In genomic region chr11:114234542-114234910, GRCm38 (mm10) we compare ENCODE assay signal across 16 mouse cellular contexts.
DNase-seq lines count a peak whose midpoint lies in the region; ATAC-seq lines count a peak whose summit lies in the region.
"Had no signal": no experiment of that assay in that cellular context is flagged by ENCODE, and none has a peak within 500 bp of the region (broad histone marks: within the 10 kb centered on the region; RNA-seq: fewer than 3 reads in every experiment).

No protein-coding gene starts in this region.

- no peak overlapping the region for H3K4me3 ChIP-seq in forebrain, embryonic 16.5 days (replicated peaks; ENCODE audit: low read length)
- no peak overlapping the region for H3K4me3 ChIP-seq in forebrain, embryonic 14.5 days (ENCODE audit: low read depth, low read length)
- H3K4me3 ChIP-seq in midbrain, embryonic 16.5 days (ENCODE audit: low read depth, low read length) = no peak overlapping the region

- peak overlapping the region; percentile 25 for H3K27ac ChIP-seq in forebrain, embryonic 16.5 days (ENCODE audit: low read length)
- no peak overlapping the region for H3K27ac ChIP-seq in forebrain, embryonic 14.5 days (ENCODE audit: low read depth, low read length)
- H3K27ac ChIP-seq in midbrain, embryonic 16.5 days (ENCODE audit: low read length) = 0 out of 2 replicates have a peak overlapping the region, but pooled peaks have one; percentile 54
- H3K27ac ChIP-seq: stomach, postnatal 0 days had no signal

- peaks cover 26% of the 10 kb centered on the region for H3K4me1 ChIP-seq in forebrain, embryonic 16.5 days (replicated peaks; ENCODE audit: control insufficient read depth, insufficient read depth, low read length)
- peaks cover 12% of the 10 kb centered on the region for H3K4me1 ChIP-seq in forebrain, embryonic 14.5 days (ENCODE audit: control insufficient read depth, insufficient read depth, low read length)
- H3K4me1 ChIP-seq in midbrain, embryonic 16.5 days (ENCODE audit: control insufficient read depth, insufficient read depth, low read length) = peaks cover 8% of the 10 kb centered on the region; the same call in 1 of the 2 replicates

- 16% methylated on average over 1 of the region's 1 CpGs for WGBS in forebrain, embryonic 16.5 days
- WGBS in forebrain, embryonic 14.5 days = 25% methylated on average over 1 of the region's 1 CpGs
- 56% methylated on average over 1 of the region's 1 CpGs for WGBS in midbrain, embryonic 16.5 days

- no peaks in the 10 kb centered on the region for H3K36me3 ChIP-seq in forebrain, embryonic 16.5 days (ENCODE audit: control insufficient read depth, insufficient read depth)
- H3K36me3 ChIP-seq in forebrain, embryonic 14.5 days (ENCODE audit: control insufficient read depth, insufficient read depth, low read length) = no peaks in the 10 kb centered on the region
- no peaks in the 10 kb centered on the region for H3K36me3 ChIP-seq in midbrain, embryonic 16.5 days (ENCODE audit: control insufficient read depth, insufficient read depth, low read length)

- DNase-seq in forebrain, embryonic 14.5 days (ENCODE audit: low spot score) = no peak
- DNase-seq in B cell, adult 2 months = peak; percentile 10 to 13
- DNase-seq in thymus, postnatal 0 days (ENCODE audit: low spot score) = peak; percentile 85
- no peak for DNase-seq in cerebellum, postnatal 25 days
- DNase-seq: heart, postnatal 36 days; kidney, adult 11 months; kidney, postnatal 25 days; liver; lung, adult 2 months; lung, postnatal 4 days had no signal

- ATAC-seq in forebrain, embryonic 16.5 days = peak; percentile 30; the same call in 1 of the 2 replicates
- no peak for ATAC-seq in forebrain, embryonic 14.5 days
- ATAC-seq in midbrain, embryonic 16.5 days = no peak
- no peak for ATAC-seq in frontal cortex, adult (ENCODE audit: low TSS enrichment)
- ATAC-seq in erythroblast, adult 5-6 weeks (replicated peaks; ENCODE audit: low FRiP score, poor library complexity, severe bottlenecking) = no peak
- ATAC-seq: activated CD4-positive, CD25-positive, alpha-beta regulatory T cell, adult 4 months had no signal

- H3K9ac ChIP-seq in forebrain, embryonic 16.5 days (replicated peaks; ENCODE audit: low read depth, low read length) = no peak overlapping the region
- no peak overlapping the region for H3K9ac ChIP-seq in forebrain, embryonic 14.5 days (ENCODE audit: low read length)
- no peak overlapping the region for H3K9ac ChIP-seq in midbrain, embryonic 16.5 days (ENCODE audit: low read depth, low read length)

- no peaks in the 10 kb centered on the region for H3K9me3 ChIP-seq in forebrain, embryonic 16.5 days (ENCODE audit: control insufficient read depth, low read length)
- no peaks in the 10 kb centered on the region for H3K9me3 ChIP-seq in forebrain, embryonic 14.5 days (replicated peaks; ENCODE audit: control insufficient read depth, low read length)
- no peaks in the 10 kb centered on the region for H3K9me3 ChIP-seq in midbrain, embryonic 16.5 days (replicated peaks; ENCODE audit: control insufficient read depth, low read length, poor library complexity, severe bottlenecking)

- H3K27me3 ChIP-seq in forebrain, embryonic 16.5 days (replicated peaks; ENCODE audit: control insufficient read depth, insufficient read depth, low read length) = no peaks in the 10 kb centered on the region
- no peaks in the 10 kb centered on the region for H3K27me3 ChIP-seq in forebrain, embryonic 14.5 days (replicated peaks; ENCODE audit: control insufficient read depth, insufficient read depth, low read length)
- no peaks in the 10 kb centered on the region for H3K27me3 ChIP-seq in midbrain, embryonic 16.5 days (ENCODE audit: control insufficient read depth, insufficient read depth, low read depth, low read length)

- peak overlapping the region; percentile 27 for H3K4me2 ChIP-seq in forebrain, embryonic 16.5 days (ENCODE audit: low read length)
- H3K4me2 ChIP-seq in forebrain, embryonic 14.5 days (ENCODE audit: low read length) = no peak overlapping the region
- 0 out of 2 replicates have a peak overlapping the region, but pooled peaks have one; percentile 0 for H3K4me2 ChIP-seq in midbrain, embryonic 16.5 days (ENCODE audit: low read length)

Comparison
In these comparisons a context has a peak if more than half of its experiments do, and no peak if none do; other contexts are left out.
1. DNase-seq: peak in B cell, adult 2 months (2 of 2) and thymus, postnatal 0 days (single experiment); none in forebrain, embryonic 14.5 days (single experiment) and cerebellum, postnatal 25 days (0 of 2).